Mouse (Mus musculus): ENCODE measurements around the gene Ltk.
"Not testable (repeated sequence)": the region's sequence is repeated elsewhere in the genome, so short reads cannot be mapped to it uniquely, and the experiment has no call there.

The Ltk gene

GRCm38 (mm10) chr2:119758844-119759835, 1.1 kb downstream of the Ltk start:
- no peak for DNase-seq (ENCODE audit: low spot score in 2 of 2)

GRCm38 (mm10) chr2:119758101-119758843, 2.0 kb downstream of the Ltk start:
- no peak for DNase-seq (ENCODE audit: low spot score in 2 of 2)

GRCm38 (mm10) chr2:119757601-119758100, 2.6 kb downstream of the Ltk start:
- DNase-seq (ENCODE audit: low spot score in 2 of 2) = no peak

GRCm38 (mm10) chr2:119749260-119749659, 11.0 kb downstream of the Ltk start:
- no peak for DNase-seq (ENCODE audit: low spot score in 2 of 2)

GRCm38 (mm10) chr2:119747554-119747953, 12.7 kb downstream of the Ltk start:
- DNase-seq (ENCODE audit: low spot score in 2 of 2) = peak; percentile 73 to 86

- no peak for DNase-seq (ENCODE audit: low spot score in 2 of 2)
These were observed 14.9 kb downstream of the Ltk start for GRCm38 (mm10) chr2:119745281-119745680.

- no peak for DNase-seq (ENCODE audit: low spot score in 2 of 2)
These were observed 15.8 kb downstream of the Ltk start for GRCm38 (mm10) chr2:119744163-119745111.

- DNase-seq (ENCODE audit: low spot score in 2 of 2) = no peak
These were observed 16.4 kb downstream of the Ltk start for GRCm38 (mm10) chr2:119743808-119744162.

- DNase-seq (ENCODE audit: low spot score in 2 of 2) = peak; percentile 70 to 74
These were observed 16.9 kb downstream of the Ltk start for GRCm38 (mm10) chr2:119743176-119743807.

- DNase-seq (ENCODE audit: low spot score in 2 of 2) = peak in 1 of 2 experiments; percentile 65
These were observed 17.6 kb downstream of the Ltk start for GRCm38 (mm10) chr2:119742461-119743175.

- DNase-seq (ENCODE audit: low spot score in 2 of 2) = no peak
These were observed 18.4 kb downstream of the Ltk start, which contains the start of gene Itpka for GRCm38 (mm10) chr2:119741581-119742411. Gene Itpka, plus strand, starts transcription at chr2:119742337.

- no peak for DNase-seq (ENCODE audit: low spot score in 2 of 2)
These were observed 19.7 kb downstream of the Ltk start for GRCm38 (mm10) chr2:119740567-119740966.

GRCm38 (mm10) chr2:119737124-119737523, 23.1 kb downstream of the Ltk start:
- no peak for DNase-seq (ENCODE audit: low spot score in 2 of 2)

GRCm38 (mm10) chr2:119730735-119731134, 29.5 kb downstream of the Ltk start:
- no peak for DNase-seq (ENCODE audit: low spot score in 2 of 2)

GRCm38 (mm10) chr2:119727762-119728416, 32.3 kb downstream of the Ltk start:
- DNase-seq (ENCODE audit: low spot score in 2 of 2) = no peak

GRCm38 (mm10) chr2:119721070-119721469, 39.2 kb downstream of the Ltk start:
- DNase-seq (ENCODE audit: low spot score in 2 of 2) = no peak

GRCm38 (mm10) chr2:119715868-119716267, 44.4 kb downstream of the Ltk start:
- not testable (repeated sequence) for DNase-seq (ENCODE audit: low spot score in 2 of 2)

- no peak for DNase-seq (ENCODE audit: low spot score in 2 of 2)
These were observed 50.2 kb downstream of the Ltk start for GRCm38 (mm10) chr2:119710011-119710410.

- no peak for DNase-seq (ENCODE audit: low spot score in 2 of 2)
These were observed 52.6 kb downstream of the Ltk start for GRCm38 (mm10) chr2:119707676-119708075.
